Mouse (Mus musculus): ENCODE results near the gene 2210016L21Rik. TPM values are rescaled to one million over a fixed set of nuclear protein-coding genes. Genes with fewer than 3 reads are reported as not detected.

The 2210016L21Rik gene
- total RNA-seq, 2 experiments from 2014 or later: 20.1 to 21.2 TPM

DNA sequence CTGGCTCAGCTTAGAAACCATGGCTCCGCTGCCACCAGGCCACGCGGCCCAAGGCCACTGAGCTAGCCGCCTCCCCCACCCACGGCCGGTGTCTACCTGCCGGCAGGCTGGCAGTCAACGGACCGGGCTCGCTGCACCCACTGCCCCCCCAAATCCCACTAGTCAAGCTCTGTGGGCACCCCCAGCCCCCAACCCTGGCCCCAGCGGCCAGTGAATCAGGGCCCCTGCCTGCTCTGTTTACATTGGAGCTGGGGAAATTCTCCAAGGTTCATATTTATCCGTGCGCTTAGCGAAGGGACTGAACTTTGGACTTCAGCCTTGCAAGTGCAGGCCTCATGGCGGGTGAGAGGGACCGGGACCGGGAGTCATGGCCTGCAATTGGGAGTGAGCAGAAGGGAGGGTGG lies 28.9 kb downstream of the 2210016L21Rik start, which contains the start of gene Hnf1a:
Hnf1a (minus strand) TSS at position 271 of the 404 bp plus-strand sequence.
- no peak for ATAC-seq (replicated peaks; ENCODE audit: low FRiP score, low TSS enrichment, poor library complexity, severe bottlenecking)

DNA sequence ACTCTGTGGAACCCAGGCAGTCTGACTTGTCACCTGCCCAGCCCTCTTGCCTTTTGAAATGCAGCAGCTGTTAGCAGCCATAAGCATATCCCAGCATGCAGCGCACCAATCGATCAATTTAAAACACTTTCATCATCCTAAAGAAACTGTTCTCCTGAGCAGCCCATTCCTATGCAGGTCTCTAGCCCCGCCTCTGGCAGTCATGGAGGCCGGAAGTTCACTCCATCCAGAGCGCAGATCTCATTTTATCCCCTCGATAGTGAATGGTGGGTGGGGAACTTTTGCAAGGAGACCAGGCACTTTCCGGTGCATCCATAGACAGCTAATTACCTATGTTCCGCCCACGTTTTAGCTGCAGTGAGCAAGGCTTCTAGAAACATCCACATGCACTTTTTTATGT lies 30.2 kb downstream of the 2210016L21Rik start:
- ATAC-seq (replicated peaks; ENCODE audit: low FRiP score, low TSS enrichment, poor library complexity, severe bottlenecking): no peak

DNA sequence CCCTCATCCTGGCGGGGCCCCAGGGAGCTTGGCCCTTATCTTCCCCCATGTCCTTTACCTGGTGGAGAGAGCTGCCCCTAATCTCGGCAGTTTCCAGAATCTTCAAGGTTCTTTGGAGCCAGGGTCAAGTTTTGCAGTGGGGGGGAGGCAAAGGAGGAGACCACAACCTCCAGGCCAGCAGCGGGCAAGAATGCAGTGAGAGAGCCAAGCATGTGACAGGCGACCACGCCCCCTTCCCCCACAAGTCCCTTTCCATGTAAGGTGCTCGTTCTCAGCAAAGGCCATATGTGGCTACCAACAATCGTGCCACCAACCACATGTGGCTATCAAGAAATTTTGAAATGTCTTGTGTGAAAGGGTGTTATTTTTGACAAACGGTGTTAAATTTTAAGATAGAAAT lies 31.2 kb downstream of the 2210016L21Rik start:
- ATAC-seq (replicated peaks; ENCODE audit: low FRiP score, low TSS enrichment, poor library complexity, severe bottlenecking): no peak

DNA sequence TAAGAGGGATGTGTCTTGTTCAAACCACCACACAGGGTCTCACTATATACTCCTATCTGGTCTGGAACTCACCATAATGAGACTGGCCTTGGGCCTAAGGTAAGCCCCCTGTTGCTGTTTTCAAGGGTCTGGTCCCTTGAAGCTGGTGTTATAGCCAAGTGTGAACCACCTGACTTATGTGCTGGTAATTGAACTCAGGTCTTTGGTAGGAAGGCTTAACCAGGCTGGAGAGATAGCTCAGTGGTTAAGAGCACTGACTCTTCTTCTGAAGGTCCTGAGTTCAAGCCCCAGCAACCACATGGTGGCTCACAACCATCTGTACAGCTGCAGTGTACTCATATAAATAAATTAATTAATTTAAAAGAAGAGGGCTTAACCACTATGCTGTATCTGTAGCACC lies 35.0 kb downstream of the 2210016L21Rik start:
- no peak for ATAC-seq (replicated peaks; ENCODE audit: low FRiP score, low TSS enrichment, poor library complexity, severe bottlenecking)

DNA sequence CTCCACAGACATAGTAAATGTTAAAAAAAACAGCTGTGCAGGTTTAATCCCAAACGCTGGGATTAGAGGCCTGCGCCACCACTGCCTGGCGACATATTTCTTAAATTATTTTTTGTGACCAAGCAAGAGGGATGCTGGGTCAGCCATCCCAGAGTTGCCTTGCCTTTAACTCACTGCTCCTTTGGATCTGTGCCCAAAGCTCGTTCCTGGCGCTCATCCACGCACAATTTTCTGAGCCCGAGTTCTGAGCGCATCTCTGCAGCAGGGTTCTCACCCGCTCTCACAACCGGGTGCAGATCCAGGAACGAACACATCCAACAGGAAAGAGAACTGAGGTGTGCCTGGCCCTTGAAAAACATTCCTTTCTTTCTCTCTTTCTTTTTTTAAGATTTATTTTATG lies 36.5 kb downstream of the 2210016L21Rik start:
- no peak for ATAC-seq (replicated peaks; ENCODE audit: low FRiP score, low TSS enrichment, poor library complexity, severe bottlenecking)

DNA sequence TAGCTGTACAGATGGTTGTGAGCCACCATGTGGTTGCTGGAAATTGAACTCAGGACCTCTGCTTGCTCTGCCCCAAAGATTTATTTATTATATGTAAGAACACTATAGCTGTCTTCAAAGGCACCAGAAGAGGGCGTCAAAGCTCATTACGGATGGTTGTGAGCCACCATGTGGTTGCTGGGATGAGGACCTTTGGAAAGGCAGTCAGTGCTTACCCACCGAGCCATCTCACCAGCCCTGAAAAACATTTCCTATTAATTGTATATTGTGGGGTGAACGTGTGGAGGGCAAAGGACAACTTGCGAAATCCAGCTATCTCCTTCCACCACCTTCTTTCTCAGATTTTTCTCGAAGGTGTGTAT lies 36.9 kb downstream of the 2210016L21Rik start:
- ATAC-seq (replicated peaks; ENCODE audit: low FRiP score, low TSS enrichment, poor library complexity, severe bottlenecking): peak; percentile 47

DNA sequence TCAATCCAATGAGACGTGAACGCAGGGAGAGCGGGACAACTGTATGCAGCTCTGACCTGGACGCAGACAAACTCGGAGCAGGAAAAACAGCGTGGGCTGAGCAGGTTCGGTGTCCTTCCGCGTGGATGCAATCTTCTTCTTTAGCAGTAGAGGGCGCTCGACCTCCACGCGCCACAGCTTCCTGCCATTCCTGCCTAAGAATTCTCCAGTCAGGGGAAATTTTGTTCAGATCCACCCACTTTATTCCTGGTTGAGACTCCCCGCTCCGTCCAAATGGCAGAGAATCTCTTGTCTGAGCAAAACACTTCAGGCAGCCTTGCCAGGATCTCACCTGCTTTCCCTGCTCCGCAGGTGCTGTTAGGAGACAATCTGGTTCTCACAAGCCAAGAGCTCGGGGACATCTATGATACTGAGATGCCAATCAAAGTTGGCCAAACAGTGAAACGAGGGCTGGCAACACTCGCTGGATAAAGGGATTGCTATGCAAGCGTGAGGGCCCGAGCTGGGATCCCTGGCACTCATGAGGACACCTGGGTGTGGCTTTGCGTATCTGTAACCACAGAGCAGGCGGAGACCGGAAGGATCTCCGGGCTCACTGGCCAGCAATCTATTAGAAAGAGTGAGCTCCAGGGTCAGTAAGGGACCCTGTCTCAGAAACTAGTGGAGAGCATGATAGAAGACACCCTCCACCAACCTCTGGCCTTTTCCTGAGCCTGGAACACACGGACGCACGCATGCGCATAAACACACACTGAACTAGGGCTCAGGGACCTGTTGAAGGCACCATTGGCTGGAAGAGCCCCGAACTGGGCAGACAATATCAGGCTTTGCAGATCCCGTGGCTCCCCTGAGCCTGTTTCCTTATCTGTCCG lies 37.5 kb downstream of the 2210016L21Rik start:
- peak; percentile 90 for ATAC-seq (replicated peaks; ENCODE audit: low FRiP score, low TSS enrichment, poor library complexity, severe bottlenecking)

DNA sequence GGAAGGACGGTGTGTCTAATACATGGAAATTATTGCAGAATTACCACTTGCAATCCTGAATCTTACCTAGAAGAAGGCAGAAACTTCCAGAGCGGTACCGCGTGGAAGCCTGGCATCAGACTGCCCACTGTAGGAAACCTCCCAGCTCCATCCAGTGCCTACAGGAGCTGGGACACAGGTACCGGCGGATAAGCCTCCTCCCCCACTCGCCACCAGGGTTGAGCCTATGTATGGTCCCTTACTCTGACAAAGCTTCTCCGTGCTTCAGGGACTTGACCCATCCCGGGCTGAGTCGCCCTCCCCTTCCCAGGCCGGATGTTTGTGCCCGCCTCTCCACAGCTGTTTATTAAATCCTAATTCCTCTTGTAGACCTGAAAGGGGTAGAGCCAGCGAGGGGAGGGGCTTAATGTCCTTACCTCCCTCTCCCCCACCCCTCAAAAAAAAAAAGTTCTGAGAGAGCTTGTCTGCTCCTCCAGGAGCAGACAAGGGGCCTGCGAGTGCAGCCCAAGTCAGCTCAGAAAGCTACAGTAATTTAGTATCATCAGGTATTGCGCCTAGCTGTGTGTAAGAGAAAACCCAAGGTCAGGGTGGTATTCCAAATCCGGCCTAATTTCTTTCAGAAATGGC lies 38.3 kb downstream of the 2210016L21Rik start:
- ATAC-seq (replicated peaks; ENCODE audit: low FRiP score, low TSS enrichment, poor library complexity, severe bottlenecking): 0 out of 2 replicates have a peak, but pooled peaks have one; percentile 18

DNA sequence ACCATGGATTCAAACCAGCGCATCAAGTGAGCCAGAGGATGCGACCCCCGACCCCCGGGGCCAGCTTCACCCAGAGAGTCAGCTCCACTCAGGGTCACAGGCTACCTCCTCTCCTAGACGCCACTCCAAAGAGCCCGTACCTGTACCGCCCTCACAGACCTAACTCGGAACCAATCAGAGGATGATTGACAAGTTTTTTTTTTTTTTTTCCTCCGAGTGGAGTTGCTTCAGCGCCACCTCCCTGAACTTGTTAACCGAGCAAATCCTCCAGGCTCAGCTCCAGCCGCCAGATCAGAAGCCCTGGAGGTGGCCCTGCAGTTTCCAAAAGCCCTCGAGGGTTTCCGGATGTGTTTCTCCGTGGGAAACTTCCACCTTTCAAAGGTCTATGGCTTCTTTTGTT lies 40.0 kb downstream of the 2210016L21Rik start:
- no peak for ATAC-seq (replicated peaks; ENCODE audit: low FRiP score, low TSS enrichment, poor library complexity, severe bottlenecking)

- no peak for ATAC-seq (replicated peaks; ENCODE audit: low FRiP score, low TSS enrichment, poor library complexity, severe bottlenecking)
These were observed 43.1 kb downstream of the 2210016L21Rik start for GRCm38 (mm10) chr5:114985074-114985473.

- no peak for ATAC-seq (replicated peaks; ENCODE audit: low FRiP score, low TSS enrichment, poor library complexity, severe bottlenecking)
These were observed 54.5 kb downstream of the 2210016L21Rik start for GRCm38 (mm10) chr5:114996447-114996846.

- ATAC-seq (replicated peaks; ENCODE audit: low FRiP score, low TSS enrichment, poor library complexity, severe bottlenecking): no peak
These were observed 55.4 kb downstream of the 2210016L21Rik start for GRCm38 (mm10) chr5:114997327-114997726.

Other genes starting within 250 kb of the 2210016L21Rik start
- 19.9 and 20.3 TPM in 2 replicates for gene Tchp, start 234.4 kb upstream of the 2210016L21Rik start, total RNA-seq (2014; fragmentation: Nextera tagmentation)
- gene Tchp, start 234.4 kb upstream of the 2210016L21Rik start, total RNA-seq (2017): 11.8 and 16.3 TPM in 2 replicates
- 351 and 396 TPM in 2 replicates for gene Ankrd13a, start 167.5 kb upstream of the 2210016L21Rik start, total RNA-seq (2014; fragmentation: Nextera tagmentation)
- gene Ankrd13a, start 167.5 kb upstream of the 2210016L21Rik start, total RNA-seq (2017): 330 and 379 TPM in 2 replicates
- 81.5 and 99.6 TPM in 2 replicates for gene Git2, start 166.6 kb upstream of the 2210016L21Rik start, total RNA-seq (2014; fragmentation: Nextera tagmentation)
- 45.2 and 48.5 TPM in 2 replicates for gene Git2, start 166.6 kb upstream of the 2210016L21Rik start, total RNA-seq (2017)
- 55.0 and 65.2 TPM in 2 replicates for gene 1500011B03Rik, start 118.7 kb upstream of the 2210016L21Rik start, total RNA-seq (2014; fragmentation: Nextera tagmentation)
- 49.4 and 53.2 TPM in 2 replicates for gene 1500011B03Rik, start 118.7 kb upstream of the 2210016L21Rik start, total RNA-seq (2017)
- gene 4930519G04Rik, start 88.5 kb upstream of the 2210016L21Rik start, total RNA-seq (2014; fragmentation: Nextera tagmentation): not detected in 2 replicates
- not detected in 2 replicates for gene 4930519G04Rik, start 88.5 kb upstream of the 2210016L21Rik start, total RNA-seq (2017)
- gene Gm9936, start 83.5 kb upstream of the 2210016L21Rik start, total RNA-seq (2014; fragmentation: Nextera tagmentation): not detected in 2 replicates
- gene Gm9936, start 83.5 kb upstream of the 2210016L21Rik start, total RNA-seq (2017): not detected in 2 replicates
- 3.9 and 6.3 TPM in 2 replicates for gene Oasl2, start 45.2 kb upstream of the 2210016L21Rik start, total RNA-seq (2014; fragmentation: Nextera tagmentation)
- gene Oasl2, start 45.2 kb upstream of the 2210016L21Rik start, total RNA-seq (2017): 5.8 and 9.7 TPM in 2 replicates
- 12.2 and 21.1 TPM in 2 replicates for gene Oasl1, start 18.9 kb upstream of the 2210016L21Rik start, total RNA-seq (2014; fragmentation: Nextera tagmentation)
- 2.6 and 7.0 TPM in 2 replicates for gene Oasl1, start 18.9 kb upstream of the 2210016L21Rik start, total RNA-seq (2017)
- not detected in 2 replicates for gene Hnf1a, start 28.9 kb downstream of the 2210016L21Rik start, total RNA-seq (2014; fragmentation: Nextera tagmentation)
- gene Hnf1a, start 28.9 kb downstream of the 2210016L21Rik start, total RNA-seq (2017): not detected in 2 replicates
- gene Sppl3, start 69.0 kb downstream of the 2210016L21Rik start, total RNA-seq (2014; fragmentation: Nextera tagmentation): 47.2 and 47.5 TPM in 2 replicates
- 20.0 and 23.0 TPM in 2 replicates for gene Sppl3, start 69.0 kb downstream of the 2210016L21Rik start, total RNA-seq (2017)
- not detected in 2 replicates for gene Gm10401, start 156.1 kb downstream of the 2210016L21Rik start, total RNA-seq (2014; fragmentation: Nextera tagmentation)
- 6.0 TPM in 1 of 2 replicates, not detected in the other for gene Gm10401, start 156.1 kb downstream of the 2210016L21Rik start, total RNA-seq (2017)
- gene Acads, start 177.2 kb downstream of the 2210016L21Rik start, total RNA-seq (2014; fragmentation: Nextera tagmentation): 39.6 and 50.3 TPM in 2 replicates
- 19.2 and 24.8 TPM in 2 replicates for gene Acads, start 177.2 kb downstream of the 2210016L21Rik start, total RNA-seq (2017)
- gene Unc119b, start 192.8 kb downstream of the 2210016L21Rik start, total RNA-seq (2014; fragmentation: Nextera tagmentation): 13.8 and 15.5 TPM in 2 replicates
- 7.1 and 12.7 TPM in 2 replicates for gene Unc119b, start 192.8 kb downstream of the 2210016L21Rik start, total RNA-seq (2017)
- gene Mlec, start 216.0 kb downstream of the 2210016L21Rik start, total RNA-seq (2014; fragmentation: Nextera tagmentation): 86.1 and 86.4 TPM in 2 replicates
- gene Mlec, start 216.0 kb downstream of the 2210016L21Rik start, total RNA-seq (2017): 101 and 113 TPM in 2 replicates